Mouse (Mus musculus): ENCODE measurements at regions not wholly inside any gene's neighbourhood (a gene's known extent, or its start where the extent isn't known, plus 50 kb on each side); places are given as distances from the start of the nearest gene placed in this dataset.
A peak's percentile ranks its signal among the peaks of the same experiment; 100 is the strongest.

- Histone ChIP-seq H3K9me3 (ENCODE audit: control insufficient read depth, low read length) (no peaks in the 10 kb centered on the region), H3K36me3 (replicated peaks; ENCODE audit: control insufficient read depth, insufficient read depth) (no peaks in the 10 kb centered on the region), H3K4me3 (replicated peaks; ENCODE audit: low read length) (no peak overlapping the region), H3K9ac (no peak overlapping the region), H3K27ac (no peak overlapping the region; the same call in 1 of the 2 replicates), H3K27me3 (ENCODE audit: control insufficient read depth, insufficient read depth, low read length) (no peaks in the 10 kb centered on the region), H3K4me2 (replicated peaks) (no peak overlapping the region), H3K4me1 (replicated peaks; ENCODE audit: control insufficient read depth, insufficient read depth, low read length) (peaks cover 8% of the 10 kb centered on the region; the same call in 1 of the 2 replicates)
- DNase-seq (ENCODE audit: low spot score) (no peak), ATAC-seq (ENCODE audit: low FRiP score) (no peak)
- 40% methylated on average over 12 of the region's 12 CpGs for WGBS
These were observed 128.2 kb downstream of the Tsen15 start for GRCm38 (mm10) chr1:152258258-152258657.

- Histone ChIP-seq H3K27me3 (ENCODE audit: control insufficient read depth, insufficient read depth, low read length) (no peaks in the 10 kb centered on the region), H3K4me1 (replicated peaks; ENCODE audit: control insufficient read depth, insufficient read depth, low read length) (peaks cover 16% of the 10 kb centered on the region; the same call in 1 of the 2 replicates), H3K4me3 (replicated peaks; ENCODE audit: low read length) (no peak overlapping the region), H3K9ac (no peak overlapping the region), H3K4me2 (replicated peaks) (no peak overlapping the region), H3K36me3 (replicated peaks; ENCODE audit: control insufficient read depth, insufficient read depth) (no peaks in the 10 kb centered on the region), H3K9me3 (ENCODE audit: control insufficient read depth, low read length) (no peaks in the 10 kb centered on the region), H3K27ac (no peak overlapping the region)
- ATAC-seq (ENCODE audit: low FRiP score), result no peak
- 75% methylated on average over 4 of the region's 4 CpGs for WGBS
- DNase-seq (ENCODE audit: low spot score), result no peak
These were observed 132.6 kb downstream of the Tsen15 start for GRCm38 (mm10) chr1:152253906-152254305.

GRCm38 (mm10) chr1:152253486-152253885, 133.0 kb downstream of the Tsen15 start:
- no peaks in the 10 kb centered on the region for H3K36me3 ChIP-seq (replicated peaks; ENCODE audit: control insufficient read depth, insufficient read depth)
- no peaks in the 10 kb centered on the region for H3K9me3 ChIP-seq (ENCODE audit: control insufficient read depth, low read length)
- H3K4me3 ChIP-seq (replicated peaks; ENCODE audit: low read length), result no peak overlapping the region
- 84% methylated on average over 4 of the region's 4 CpGs for WGBS
- H3K4me1 ChIP-seq (replicated peaks; ENCODE audit: control insufficient read depth, insufficient read depth, low read length), result peaks cover 15% of the 10 kb centered on the region; the same call in 1 of the 2 replicates
- ATAC-seq (ENCODE audit: low FRiP score), result no peak
- H3K4me2 ChIP-seq (replicated peaks), result no peak overlapping the region
- H3K27me3 ChIP-seq (ENCODE audit: control insufficient read depth, insufficient read depth, low read length), result no peaks in the 10 kb centered on the region
- no peak for DNase-seq (ENCODE audit: low spot score)
- no peak overlapping the region for H3K27ac ChIP-seq
- no peak overlapping the region for H3K9ac ChIP-seq

GRCm38 (mm10) chr1:152252658-152253267, 133.7 kb downstream of the Tsen15 start:
- peak; percentile 53; the same call in 1 of the 2 replicates for ATAC-seq (ENCODE audit: low FRiP score)
- H3K36me3 ChIP-seq (replicated peaks; ENCODE audit: control insufficient read depth, insufficient read depth), result no peaks in the 10 kb centered on the region
- WGBS, result 31% methylated on average over 9 of the region's 9 CpGs

GRCm38 (mm10) chr1:152241026-152241425, 145.5 kb downstream of the Tsen15 start:
- Histone ChIP-seq H3K4me2 (replicated peaks) (no peak overlapping the region), H3K9ac (no peak overlapping the region), H3K4me3 (replicated peaks; ENCODE audit: low read length) (no peak overlapping the region), H3K9me3 (ENCODE audit: control insufficient read depth, low read length) (no peaks in the 10 kb centered on the region), H3K27me3 (ENCODE audit: control insufficient read depth, insufficient read depth, low read length) (no peaks in the 10 kb centered on the region), H3K4me1 (replicated peaks; ENCODE audit: control insufficient read depth, insufficient read depth, low read length) (no peaks in the 10 kb centered on the region; the same call in 1 of the 2 replicates), H3K27ac (no peak overlapping the region), H3K36me3 (replicated peaks; ENCODE audit: control insufficient read depth, insufficient read depth) (no peaks in the 10 kb centered on the region)
- WGBS, result 96% methylated on average over 9 of the region's 9 CpGs
- ATAC-seq (ENCODE audit: low FRiP score) (no peak), DNase-seq (ENCODE audit: low spot score) (no peak)

More at GRCm38 (mm10) chr1:152252658-152253267, 133.7 kb downstream of the Tsen15 start:
- Histone ChIP-seq H3K27me3 (ENCODE audit: control insufficient read depth, insufficient read depth, low read length) (no peaks in the 10 kb centered on the region), H3K4me1 (replicated peaks; ENCODE audit: control insufficient read depth, insufficient read depth, low read length) (peaks cover 8% of the 10 kb centered on the region; the same call in 1 of the 2 replicates), H3K27ac (0 out of 2 replicates have a peak overlapping the region, but pooled peaks have one; percentile 16), H3K9ac (no peak overlapping the region), H3K4me3 (replicated peaks; ENCODE audit: low read length) (no peak overlapping the region), H3K4me2 (replicated peaks) (no peak overlapping the region), H3K9me3 (ENCODE audit: control insufficient read depth, low read length) (no peaks in the 10 kb centered on the region)
- DNase-seq (ENCODE audit: low spot score), result no peak

GRCm38 (mm10) chr1:152239376-152239775, 147.1 kb downstream of the Tsen15 start:
- Histone ChIP-seq H3K9ac (no peak overlapping the region), H3K4me1 (replicated peaks; ENCODE audit: control insufficient read depth, insufficient read depth, low read length) (peaks cover 7% of the 10 kb centered on the region), H3K9me3 (ENCODE audit: control insufficient read depth, low read length) (no peaks in the 10 kb centered on the region), H3K36me3 (replicated peaks; ENCODE audit: control insufficient read depth, insufficient read depth) (no peaks in the 10 kb centered on the region), H3K4me3 (replicated peaks; ENCODE audit: low read length) (no peak overlapping the region), H3K27ac (no peak overlapping the region), H3K27me3 (ENCODE audit: control insufficient read depth, insufficient read depth, low read length) (no peaks in the 10 kb centered on the region), H3K4me2 (replicated peaks) (no peak overlapping the region)
- ATAC-seq (ENCODE audit: low FRiP score) (no peak), DNase-seq (ENCODE audit: low spot score) (no peak)
- WGBS, result 61% methylated on average over 6 of the region's 6 CpGs

GRCm38 (mm10) chr1:152235212-152235792, 145.4 kb upstream of the 1700025G04Rik start:
- Histone ChIP-seq H3K9ac (no peak overlapping the region), H3K4me2 (replicated peaks) (no peak overlapping the region), H3K36me3 (replicated peaks; ENCODE audit: control insufficient read depth, insufficient read depth) (no peaks in the 10 kb centered on the region), H3K27me3 (ENCODE audit: control insufficient read depth, insufficient read depth, low read length) (no peaks in the 10 kb centered on the region), H3K9me3 (ENCODE audit: control insufficient read depth, low read length) (no peaks in the 10 kb centered on the region), H3K4me1 (replicated peaks; ENCODE audit: control insufficient read depth, insufficient read depth, low read length) (peaks cover 7% of the 10 kb centered on the region), H3K27ac (0 out of 2 replicates have a peak overlapping the region, but pooled peaks have one; percentile 32), H3K4me3 (replicated peaks; ENCODE audit: low read length) (no peak overlapping the region)
- no peak for DNase-seq (ENCODE audit: low spot score)
- 49% methylated on average over 4 of the region's 4 CpGs for WGBS
- peak; percentile 63; the same call in 1 of the 2 replicates for ATAC-seq (ENCODE audit: low FRiP score)

- Histone ChIP-seq H3K9me3 (ENCODE audit: control insufficient read depth, low read length) (no peaks in the 10 kb centered on the region), H3K27ac (no peak overlapping the region), H3K4me1 (replicated peaks; ENCODE audit: control insufficient read depth, insufficient read depth, low read length) (peaks cover 7% of the 10 kb centered on the region), H3K4me2 (replicated peaks) (no peak overlapping the region), H3K9ac (no peak overlapping the region), H3K27me3 (ENCODE audit: control insufficient read depth, insufficient read depth, low read length) (no peaks in the 10 kb centered on the region), H3K4me3 (replicated peaks; ENCODE audit: low read length) (no peak overlapping the region), H3K36me3 (replicated peaks; ENCODE audit: control insufficient read depth, insufficient read depth) (no peaks in the 10 kb centered on the region)
- ATAC-seq (ENCODE audit: low FRiP score) (no peak), DNase-seq (ENCODE audit: low spot score) (no peak)
- 91% methylated on average over 2 of the region's 2 CpGs for WGBS
These were observed 144.8 kb upstream of the 1700025G04Rik start for GRCm38 (mm10) chr1:152234716-152235115.

- Histone ChIP-seq H3K27me3 (ENCODE audit: control insufficient read depth, insufficient read depth, low read length) (no peaks in the 10 kb centered on the region), H3K27ac (no peak overlapping the region), H3K4me2 (replicated peaks) (no peak overlapping the region), H3K4me3 (replicated peaks; ENCODE audit: low read length) (no peak overlapping the region), H3K9me3 (ENCODE audit: control insufficient read depth, low read length) (no peaks in the 10 kb centered on the region), H3K4me1 (replicated peaks; ENCODE audit: control insufficient read depth, insufficient read depth, low read length) (peaks cover 7% of the 10 kb centered on the region), H3K9ac (no peak overlapping the region), H3K36me3 (replicated peaks; ENCODE audit: control insufficient read depth, insufficient read depth) (no peaks in the 10 kb centered on the region)
- 58% methylated on average over 11 of the region's 11 CpGs for WGBS
- ATAC-seq (ENCODE audit: low FRiP score) (no peak), DNase-seq (ENCODE audit: low spot score) (no peak)
These were observed 141.8 kb upstream of the 1700025G04Rik start for GRCm38 (mm10) chr1:152231717-152232202.

Data from hindbrain, embryonic 14.5 days (tissue).